Mouse (Mus musculus): ENCODE data around the gene Cers6.

- no peak for TF ChIP-seq CTCF (IDR thresholded peaks at IDR 0.05; ENCODE audit: low read depth)
- no peak for TF ChIP-seq EP300 (IDR thresholded peaks at IDR 0.05; ENCODE audit: low read depth)
Observed at GRCm38 (mm10) chr2:69155861-69156260, 294.6 kb downstream of the Cers6 start.

All from liver, embryonic 14.5 days (tissue).